Mouse (Mus musculus): ENCODE results near the gene Fbxo10. TPM values are rescaled to one million over a fixed set of nuclear protein-coding genes. Genes with fewer than 3 reads are reported as not detected.
"Not testable (repeated sequence)": the region's sequence is repeated elsewhere in the genome, so short reads cannot be mapped to it uniquely, and the experiment has no call there.

Gene Fbxo10
- total RNA-seq, 4 experiments from 2014 or later = 8.2 to 11.5 (median 10.7) TPM

DNA sequence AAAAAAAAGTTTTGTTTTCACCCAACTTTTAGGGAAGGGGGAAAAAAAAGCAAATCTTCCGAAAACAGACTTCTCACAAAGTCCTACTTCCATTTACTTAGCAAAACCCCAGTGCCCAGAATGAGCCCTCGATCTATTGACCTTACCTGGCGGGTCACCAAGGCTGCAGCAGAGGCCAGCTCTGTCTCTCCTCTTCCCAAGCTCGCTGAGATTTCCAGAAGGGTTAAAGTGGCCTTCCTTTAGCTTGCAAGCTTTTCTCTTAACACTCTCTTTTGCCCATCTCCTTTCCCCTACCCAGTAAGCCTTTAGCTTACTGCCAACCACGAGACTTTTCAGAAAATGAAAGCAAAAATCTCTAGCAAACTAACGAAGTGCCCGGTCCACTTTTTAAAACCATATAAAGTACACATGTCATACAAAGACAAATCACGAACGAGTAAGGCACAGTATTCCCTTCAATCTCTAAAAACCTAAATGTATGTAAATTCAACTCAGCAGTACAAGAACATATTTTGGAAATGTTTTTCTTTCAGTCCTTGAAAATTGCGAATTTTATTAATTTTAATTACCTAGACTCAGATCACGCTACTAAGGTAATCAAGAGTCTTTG is 73.5 kb downstream of the Fbxo10 start:
- DNase-seq (ENCODE audit: low spot score) = no peak

DNA sequence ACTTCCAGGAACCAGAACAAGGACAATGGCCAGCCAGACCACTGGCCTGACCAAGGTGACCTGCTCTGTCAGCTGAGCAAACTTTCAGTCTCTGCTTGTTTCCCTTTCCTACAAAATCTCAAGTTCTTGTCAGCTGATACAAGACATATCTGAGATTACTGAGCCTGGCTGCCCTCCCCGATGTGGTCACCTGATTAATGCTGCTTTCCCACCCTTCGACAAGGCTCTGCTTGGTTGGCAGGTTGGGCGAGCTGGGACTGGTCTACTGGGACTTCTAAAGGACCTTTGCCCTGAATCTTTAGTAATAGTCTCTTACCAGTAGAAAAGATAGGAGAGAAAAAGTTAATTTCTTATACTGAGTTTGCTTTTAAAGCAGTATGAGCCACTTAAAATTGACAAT is 79.0 kb downstream of the Fbxo10 start:
- DNase-seq (ENCODE audit: low spot score) = no peak

DNA sequence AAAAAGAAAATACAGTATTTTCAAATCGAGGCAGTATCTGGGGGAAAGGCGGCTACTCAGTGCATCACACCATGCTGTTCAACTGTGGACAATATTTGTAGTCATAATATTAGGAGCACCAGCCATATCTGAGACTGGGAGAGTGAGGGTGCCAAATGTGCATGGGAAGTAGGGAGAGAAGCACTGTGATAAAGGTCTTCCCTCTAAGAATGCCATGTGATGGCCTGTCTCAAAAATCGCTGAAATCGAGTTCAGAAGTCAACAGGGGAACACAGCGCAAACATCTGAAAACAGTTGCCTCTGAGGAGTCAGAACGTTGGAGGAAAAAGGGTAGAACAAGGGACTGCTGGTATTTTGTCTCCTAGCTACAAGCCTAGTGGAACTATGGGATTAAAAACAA is 84.4 kb downstream of the Fbxo10 start:
- DNase-seq (ENCODE audit: low spot score) = no peak

DNA sequence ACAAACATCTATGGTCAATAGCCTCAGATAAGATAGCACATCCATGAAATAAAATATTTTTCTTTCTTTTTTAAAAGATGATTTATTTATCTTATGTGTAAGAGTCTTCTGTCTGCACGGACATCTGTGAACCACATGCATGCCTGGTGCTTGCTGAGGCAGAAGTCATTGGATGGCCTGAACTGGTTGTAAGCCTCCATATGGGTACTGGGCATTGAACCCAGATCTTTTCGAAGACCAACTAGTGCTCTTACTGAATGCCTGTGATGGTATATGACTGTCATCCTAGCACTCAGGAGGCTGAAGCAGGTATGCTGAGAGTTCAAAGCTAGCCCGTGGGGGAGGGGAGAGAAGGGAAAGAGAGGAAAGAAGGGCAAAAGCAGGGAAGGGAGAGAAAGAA is 86.3 kb downstream of the Fbxo10 start:
- DNase-seq (ENCODE audit: low spot score) = no peak

DNA sequence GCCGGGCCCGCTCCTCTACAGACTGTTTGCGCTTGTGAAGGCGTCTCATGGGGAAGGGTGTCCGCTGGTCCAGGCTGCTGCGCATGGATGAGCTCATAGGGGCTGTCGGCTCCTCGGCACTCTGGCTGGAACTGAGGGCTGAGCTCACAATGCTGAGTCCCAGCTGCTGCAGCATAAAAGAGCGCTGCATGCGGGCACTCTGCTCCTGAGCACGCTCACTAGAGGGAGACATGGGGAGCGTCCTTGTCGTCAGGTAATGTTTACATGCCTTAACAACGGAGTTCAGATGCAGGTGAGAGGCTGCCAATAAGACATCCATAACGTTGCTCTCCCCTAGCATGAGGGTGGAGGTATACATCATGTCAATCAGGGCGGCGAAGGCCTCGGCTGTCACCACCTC is 89.6 kb downstream of the Fbxo10 start:
- no peak for DNase-seq (ENCODE audit: low spot score)

DNA sequence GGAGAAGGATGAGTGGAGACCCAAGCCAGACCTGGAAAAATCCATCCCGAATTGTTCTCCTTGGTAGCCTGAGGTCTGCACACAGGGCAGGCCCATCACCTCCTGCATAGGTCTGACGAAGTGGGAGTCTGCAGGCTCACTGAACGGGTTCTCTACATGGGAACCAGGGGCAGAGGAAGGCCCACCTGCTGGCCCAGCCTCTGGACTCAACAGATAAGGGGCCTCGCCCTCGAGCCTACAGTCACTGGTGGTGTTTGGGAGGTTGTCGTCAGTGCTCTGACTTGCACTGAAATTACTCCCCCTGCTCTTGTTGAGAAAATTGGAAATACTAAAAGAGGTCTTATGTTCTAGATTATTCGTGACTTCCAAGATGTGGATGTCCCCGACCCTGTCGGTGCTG is 90.6 kb downstream of the Fbxo10 start:
- DNase-seq (ENCODE audit: low spot score) = no peak

DNA sequence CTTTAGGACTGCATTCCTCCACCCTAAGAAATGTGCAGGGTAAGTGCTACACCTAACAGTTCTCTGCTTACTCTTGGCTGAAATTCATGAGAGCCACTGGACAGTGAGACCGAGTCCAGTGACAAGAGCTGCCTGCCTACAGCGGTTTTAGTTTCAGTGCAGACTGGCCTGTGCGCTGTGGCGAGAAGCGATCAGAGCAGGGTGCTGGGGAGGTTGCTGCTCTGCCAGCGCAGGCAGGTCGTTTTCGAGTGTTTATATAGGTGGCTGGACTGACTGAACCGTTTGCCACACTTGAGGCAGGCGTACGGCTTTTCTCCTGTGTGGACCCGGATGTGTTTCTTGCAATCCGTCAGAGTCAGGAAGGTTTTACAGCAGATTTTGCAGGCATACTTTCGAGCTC is 91.2 kb downstream of the Fbxo10 start:
- DNase-seq (ENCODE audit: low spot score) = not testable (repeated sequence)

DNA sequence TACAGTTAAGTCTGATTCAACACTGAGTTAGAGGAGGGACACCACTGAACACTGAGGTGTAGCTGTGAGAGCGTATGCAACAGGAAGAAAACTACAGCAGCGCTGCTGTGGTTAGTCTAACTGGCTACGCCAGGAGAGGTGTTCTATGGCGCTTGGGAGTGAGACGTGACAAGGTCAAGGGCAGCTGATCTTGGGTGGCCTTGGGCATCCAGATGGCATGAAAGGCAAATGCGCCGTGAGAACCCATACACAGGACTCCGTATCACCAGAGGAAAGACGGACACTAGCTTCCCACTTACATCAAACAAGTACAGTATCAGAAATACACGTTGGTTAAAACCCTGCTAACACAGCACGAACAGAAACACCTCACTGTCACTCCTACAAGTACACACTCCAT is 92.1 kb downstream of the Fbxo10 start:
- not testable (repeated sequence) for DNase-seq (ENCODE audit: low spot score)

DNA sequence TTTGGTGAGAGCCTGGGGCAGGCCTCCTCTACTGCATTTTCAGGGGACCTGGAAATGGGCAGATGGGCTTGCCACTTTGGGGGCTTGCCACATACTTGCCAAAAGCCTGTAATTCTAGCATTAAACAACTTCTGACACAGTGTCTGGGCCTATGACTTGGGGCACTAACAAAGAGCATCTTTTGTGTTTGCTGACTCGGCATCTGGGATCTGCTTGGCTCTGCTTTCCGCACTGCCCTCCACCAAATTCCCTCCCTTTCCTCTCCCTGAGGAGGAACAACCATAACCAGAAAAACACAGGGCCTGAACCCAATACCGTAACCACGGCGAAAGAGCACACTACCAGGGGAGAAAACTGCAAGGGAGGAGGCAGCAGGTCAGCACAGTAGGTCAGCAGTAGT is 93.8 kb downstream of the Fbxo10 start:
- DNase-seq (ENCODE audit: low spot score) = no peak

Other genes with a start within 250 kb of the Fbxo10 start
- 10 to 100 TPM; 34.0 to 54.1 (median 44.9) TPM for gene Grhpr, start 103.2 kb downstream of the Fbxo10 start, total RNA-seq (2022)
- gene Zbtb5, start 72.2 kb downstream of the Fbxo10 start, total RNA-seq (2022) = 1 to 10 TPM; 3.8 to 5.2 (median 4.6) TPM
- gene Polr1e, start 66.0 kb downstream of the Fbxo10 start, total RNA-seq (2022) = 10 to 100 TPM; 17.5 to 23.3 (median 20.6) TPM
- gene Tomm5, start 23.5 kb upstream of the Fbxo10 start, total RNA-seq (2022) = 100 to 1,000 TPM; 234 to 269 (median 250) TPM
- gene Frmpd1, start 100.3 kb upstream of the Fbxo10 start, total RNA-seq (2022) = under 1 TPM; 0.27 to 0.72 (median 0.51) TPM
- gene Trmt10b, start 212.5 kb upstream of the Fbxo10 start, total RNA-seq (2022) = 1 to 10 TPM; 2.7 to 6.8 (median 3.3) TPM